Mouse (Mus musculus) large intestine, adult 2 months (tissue): Measurements from ENCODE around the gene Prodh2. TPM values are rescaled to one million over a fixed set of nuclear protein-coding genes. Genes with fewer than 3 reads are reported as not detected.
"Not testable (repeated sequence)": the region's sequence is repeated elsewhere in the genome, so short reads cannot be mapped to it uniquely, and the experiment has no call there.

ENCODE experiments used
- DNase-seq: peaks from one replicate; pipeline ENCODE4 v3.0.0-alpha.2; 2012; ENCODE audit warnings: low read depth, low spot score
- WGBS: fragments of 180-500 bp; shearing (Covaris S2); methylation state at CpG from one replicate; pipeline ENCODE4 v1.1.7; 2018; 5-methylcytosine and 5-hydroxymethylcytosine counted together
- polyA plus RNA-seq: library from polyadenylated mRNA; depleted of rRNA; stranded (reverse); fragments of >200 nt; gene quantifications from 2 replicates; pipeline ENCODE4 v1.2.3, GENCODE M21; 2012

The Prodh2 gene
- polyA plus RNA-seq, 1 experiment, result 1.6 TPM

GRCm38 (mm10) chr7:30477415-30478381 lies 15.7 kb upstream of the Prodh2 start:
- WGBS, result 10% methylated on average over 28 of the region's 32 CpGs
- DNase-seq, result no peak

- DNase-seq, result no peak
- WGBS, result 15% methylated on average over 8 of the region's 8 CpGs
These were observed 9.2 kb upstream of the Prodh2 start for GRCm38 (mm10) chr7:30484250-30484649.

- WGBS, result 32% methylated on average over 16 of the region's 16 CpGs
- peak; percentile 18 for DNase-seq
These were observed 3.0 kb upstream of the Prodh2 start for GRCm38 (mm10) chr7:30490251-30490956.

GRCm38 (mm10) chr7:30490957-30491307 lies 2.5 kb upstream of the Prodh2 start:
- 18% methylated on average over 6 of the region's 6 CpGs for WGBS

GRCm38 (mm10) chr7:30492765-30493164 lies 657 bp upstream of the Prodh2 start:
- peak; percentile 25 for DNase-seq
- WGBS, result 6% methylated on average over 4 of the region's 4 CpGs

More at GRCm38 (mm10) chr7:30490957-30491307, 2.5 kb upstream of the Prodh2 start:
- no peak for DNase-seq

- 51% methylated on average over 5 of the region's 5 CpGs for WGBS
- DNase-seq, result not testable (repeated sequence)
These were observed 2.2 kb downstream of the Prodh2 start for GRCm38 (mm10) chr7:30495506-30496042.

- WGBS, result 70% methylated on average over 5 of the region's 5 CpGs
These were observed 7.7 kb downstream of the Prodh2 start for GRCm38 (mm10) chr7:30501159-30501558.

GRCm38 (mm10) chr7:30508061-30508460 lies 14.6 kb downstream of the Prodh2 start:
- WGBS, result 63% methylated on average over 4 of the region's 4 CpGs
- DNase-seq, result no peak

More at GRCm38 (mm10) chr7:30501159-30501558, 7.7 kb downstream of the Prodh2 start:
- DNase-seq, result not testable (repeated sequence)

- 57% methylated on average over 24 of the region's 24 CpGs for WGBS
- no peak for DNase-seq
These were observed 21.8 kb downstream of the Prodh2 start for GRCm38 (mm10) chr7:30515003-30515760.

GRCm38 (mm10) chr7:30518325-30518724 lies 24.9 kb downstream of the Prodh2 start:
- 34% methylated on average over 8 of the region's 8 CpGs for WGBS
- no peak for DNase-seq

- 64% methylated on average over 4 of the region's 4 CpGs for WGBS
- no peak for DNase-seq
These were observed 27.0 kb downstream of the Prodh2 start for GRCm38 (mm10) chr7:30520396-30520795.

GRCm38 (mm10) chr7:30520856-30521255 lies 27.4 kb downstream of the Prodh2 start:
- DNase-seq, result no peak
- WGBS, result 76% methylated on average over 5 of the region's 5 CpGs

- DNase-seq, result no peak
- 94% methylated on average over 10 of the region's 10 CpGs for WGBS
These were observed 29.4 kb downstream of the Prodh2 start for GRCm38 (mm10) chr7:30522871-30523270.

- no peak for DNase-seq
- WGBS, result 87% methylated on average over 6 of the region's 6 CpGs
These were observed 31.1 kb downstream of the Prodh2 start for GRCm38 (mm10) chr7:30524487-30524886.

GRCm38 (mm10) chr7:30525954-30526353 lies 32.5 kb downstream of the Prodh2 start:
- WGBS, result 27% methylated on average over 10 of the region's 10 CpGs
- no peak for DNase-seq

GRCm38 (mm10) chr7:30526399-30526798 lies 33.0 kb downstream of the Prodh2 start:
- WGBS, result 49% methylated on average over 17 of the region's 17 CpGs
- DNase-seq, result no peak

GRCm38 (mm10) chr7:30526981-30527380 lies 33.6 kb downstream of the Prodh2 start:
- WGBS, result 87% methylated on average over 14 of the region's 14 CpGs
- no peak for DNase-seq

- WGBS, result 89% methylated on average over 9 of the region's 9 CpGs
- no peak for DNase-seq
These were observed 37.9 kb downstream of the Prodh2 start for GRCm38 (mm10) chr7:30531291-30531815.

GRCm38 (mm10) chr7:30532931-30533330 lies 39.5 kb downstream of the Prodh2 start:
- no peak for DNase-seq
- 73% methylated on average over 8 of the region's 8 CpGs for WGBS
